Mouse (Mus musculus): Measurements from ENCODE around the gene 4933417A18Rik.
"Not testable (repeated sequence)": the region's sequence is repeated elsewhere in the genome, so short reads cannot be mapped to it uniquely, and the experiment has no call there.

DNA sequence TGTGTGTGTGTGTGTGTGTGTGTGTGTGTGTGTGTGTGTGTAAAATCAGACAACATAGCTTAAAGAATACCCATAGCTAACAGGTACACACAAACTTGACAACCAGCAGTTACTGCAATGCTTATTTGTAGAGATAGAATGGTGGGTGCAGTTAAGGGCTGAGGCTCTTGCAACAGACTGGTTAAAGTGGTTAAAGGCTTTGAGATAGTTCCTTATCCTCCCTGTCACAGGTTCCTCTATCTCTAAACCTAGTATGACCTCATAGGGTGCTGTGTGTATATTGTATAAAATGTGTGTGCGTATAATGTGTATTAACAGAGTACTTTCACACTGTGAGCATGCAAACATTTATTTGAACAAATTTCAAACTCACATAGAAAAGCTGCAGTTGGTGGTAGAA lies 59.3 kb downstream of the 4933417A18Rik start:
- not testable (repeated sequence) for TF ChIP-seq GATA1 (IDR thresholded peaks at IDR 0.05; ENCODE audit: borderline replicate concordance, low read length); FLI1 (IDR thresholded peaks at IDR 0.05; ENCODE audit: low read length)
